Mouse (Mus musculus) liver, postnatal 0 days (tissue): ENCODE results near the gene Gm17657. TPM values are rescaled to one million over a fixed set of nuclear protein-coding genes. Genes with fewer than 3 reads are reported as not detected.

Source experiments
- ATAC-seq: fragments of 200-750 bp; cut with Nextera tagmentation; 2 replicates; pipeline ENCODE4 v1.8.0; 2017; ENCODE audit warnings: mild to moderate bottlenecking, moderate library complexity
- DNase-seq: peaks from one replicate; pipeline ENCODE4 v3.0.0-alpha.2; 2016
- H3K27ac ChIP-seq: fragments of 300-500 bp; sonication (generic); 2 replicates; pipeline ENCODE4 v1.5.1; 2014; ENCODE audit warnings: antibody characterized with exemption, moderate library complexity, mild to moderate bottlenecking, low read depth
- H3K27me3 ChIP-seq: fragments of 300-500 bp; sonication (generic); 2 replicates; pipeline ENCODE4 v1.6.1; 2014; ENCODE audit warnings: low read length, control low read depth, mixed read lengths; ENCODE audit not compliant: insufficient read depth
- H3K36me3 ChIP-seq: fragments of 300-500 bp; sonication (generic); replicated peaks from 2 replicates; pipeline ENCODE4 v1.6.1; 2014; ENCODE audit warnings: mild to moderate bottlenecking, control low read depth, low read length, moderate library complexity, mixed read lengths; ENCODE audit not compliant: insufficient read depth
- H3K4me1 ChIP-seq: fragments of 300-500 bp; sonication (generic); 2 replicates; pipeline ENCODE4 v1.6.1; 2014; ENCODE audit warnings: antibody characterized with exemption, mild to moderate bottlenecking, control low read depth; ENCODE audit not compliant: insufficient read depth
- H3K4me2 ChIP-seq: fragments of 300-500 bp; sonication (generic); 2 replicates; pipeline ENCODE4 v1.6.1; 2014; ENCODE audit warnings: low read depth, mild to moderate bottlenecking, low read length, moderate library complexity, mixed read lengths
- H3K4me3 ChIP-seq: fragments of 300-500 bp; sonication (generic); 2 replicates; pipeline ENCODE4 v1.5.1; 2014; ENCODE audit warnings: low read depth, low read length
- H3K9ac ChIP-seq: fragments of 300-500 bp; sonication (generic); replicated peaks from 2 replicates; pipeline ENCODE4 v1.6.1; 2014; ENCODE audit warnings: mild to moderate bottlenecking, moderate library complexity
- H3K9me3 ChIP-seq: fragments of 300-500 bp; sonication (generic); 2 replicates; pipeline ENCODE4 v1.6.1; 2016; ENCODE audit warnings: mild to moderate bottlenecking, control low read depth, low read length, mixed read lengths
- CTCF ChIP-seq: sonication (generic); IDR thresholded peaks from 2 replicates; pipeline ENCODE4 v1.5.1; 2016; ENCODE audit warnings: antibody characterized with exemption, low read depth
- EP300 ChIP-seq: IDR thresholded peaks from 2 replicates; pipeline ENCODE4 v1.6.1; 2016; ENCODE audit warnings: antibody characterized with exemption, low read depth, mild to moderate bottlenecking
- WGBS: fragments of 180-500 bp; shearing (Covaris S2); extraction: QIAGEN DNeasy Blood & Tissue Kit; methylation state at CpG from one replicate; pipeline ENCODE4 v1.1.7; 2014; ENCODE audit not compliant: insufficient replicate concordance; 5-methylcytosine and 5-hydroxymethylcytosine counted together
- microRNA-seq: library from miRNA; unstranded; fragments of <30 nt; microRNA quantifications from one replicate; pipeline ENCODE4, GENCODE M21; 2016
- polyA plus RNA-seq: library from polyadenylated mRNA; unstranded; fragments of >200 nt; fragmentation: Nextera tagmentation; extraction: Ambion mirVana; gene quantifications from 2 replicates; pipeline ENCODE4 v1.2.1, GENCODE M21; 2015

Gene Gm17657
- polyA plus RNA-seq, 1 experiment from 2014 or later = not detected

GRCm38 (mm10) chr17:29474036-29474435, 75.4 kb downstream of the Gm17657 start:
- 65% methylated on average over 2 of the region's 2 CpGs for WGBS
- H3K9me3 ChIP-seq = 0 out of 2 replicates have a peak, but pooled peaks cover 2% of the 10 kb centered on the region
- DNase-seq = no peak
- no peak overlapping the region for H3K9ac ChIP-seq
- no peak overlapping the region for H3K4me3 ChIP-seq
- peaks cover 9% of the 10 kb centered on the region for H3K4me1 ChIP-seq
- no peak overlapping the region for H3K4me2 ChIP-seq
- H3K27me3 ChIP-seq = peaks cover 3% of the 10 kb centered on the region; the same call in 1 of the 2 replicates
- no peak for ATAC-seq
- no peaks in the 10 kb centered on the region for H3K36me3 ChIP-seq
- no peak for TF ChIP-seq EP300
- no peak overlapping the region for H3K27ac ChIP-seq

DNA sequence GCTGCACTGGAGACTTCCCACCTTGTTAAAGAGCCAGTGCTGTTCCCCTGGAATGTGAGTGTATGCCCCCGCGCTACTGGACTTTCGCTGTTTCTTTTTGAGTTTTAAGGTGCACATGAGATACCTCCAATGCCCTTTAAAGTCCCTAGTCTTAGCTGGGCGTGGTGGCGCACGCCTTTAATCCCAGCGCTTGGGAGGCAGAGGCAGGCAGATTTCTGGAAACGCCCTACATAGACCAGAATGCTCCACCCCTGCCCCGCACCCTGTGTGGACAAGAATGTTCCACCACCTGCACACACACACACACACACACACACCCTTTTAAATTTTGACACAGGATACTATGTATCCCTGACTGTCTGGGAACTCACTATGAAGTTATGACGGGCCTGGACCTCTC, 76.0 kb downstream of the Gm17657 start:
- Histone ChIP-seq H3K27ac (no peak overlapping the region), H3K4me3 (no peak overlapping the region), H3K9ac (no peak overlapping the region), H3K9me3 (0 out of 2 replicates have a peak, but pooled peaks cover 2% of the 10 kb centered on the region), H3K4me2 (no peak overlapping the region), H3K27me3 (peaks cover 5% of the 10 kb centered on the region; the same call in 1 of the 2 replicates), H3K36me3 (no peaks in the 10 kb centered on the region), H3K4me1 (peaks cover 9% of the 10 kb centered on the region)
- 89% methylated on average over 10 of the region's 10 CpGs for WGBS
- TF ChIP-seq CTCF (no peak), EP300 (no peak)
- no peak for ATAC-seq
- no peak for DNase-seq

Small RNAs within 50 kb of the gene (microRNA-seq; reads per million reads assigned to microRNA genes)
- gene Mir7667 = not detected

Other genes starting within 250 kb of the Gm17657 start
- gene Pi16, start 232.0 kb downstream of the Gm17657 start, polyA plus RNA-seq = 2.1 and 2.2 TPM in 2 replicates
- 49.0 and 57.5 TPM in 2 replicates for gene Mtch1, start 201.7 kb downstream of the Gm17657 start, polyA plus RNA-seq
- 6.3 and 8.9 TPM in 2 replicates for gene Fgd2, start 188.7 kb downstream of the Gm17657 start, polyA plus RNA-seq
- gene Pim1, start 58.9 kb downstream of the Gm17657 start, polyA plus RNA-seq = 35.6 and 57.1 TPM in 2 replicates
- 1.9 and 2.1 TPM in 2 replicates for gene Tbc1d22b, start 147 bp upstream of the Gm17657 start, polyA plus RNA-seq
- not detected in 2 replicates for gene Tmem217, start 2.7 kb upstream of the Gm17657 start, polyA plus RNA-seq
- gene Rnf8, start 65.2 kb upstream of the Gm17657 start, polyA plus RNA-seq = 20.9 and 22.3 TPM in 2 replicates
- 0.49 and 0.69 TPM in 2 replicates for gene Gm28043, start 65.2 kb upstream of the Gm17657 start, polyA plus RNA-seq
- 52.8 and 57.2 TPM in 2 replicates for gene Cmtr1, start 111.0 kb upstream of the Gm17657 start, polyA plus RNA-seq
- 4.2 and 4.6 TPM in 2 replicates for gene Ccdc167, start 167.4 kb upstream of the Gm17657 start, polyA plus RNA-seq